Mouse (Mus musculus) frontal cortex, postnatal 14 days (tissue): ENCODE data around the gene Sphk2.

ENCODE experiments used
- DNase-seq, 2 experiments: peaks; one replicate each; pipeline ENCODE4 v3.0.0; 2022; ENCODE audit warnings: low spot score in 2 of 2

Gene Sphk2

GRCm38 (mm10) chr7:45717918-45718297, at the start of gene Sphk2:
Gene Sphk2, minus strand, starts transcription at chr7:45718002.
- DNase-seq: peak; percentile 97 to 99

GRCm38 (mm10) chr7:45767500-45767899, 49.7 kb upstream of the Sphk2 start:
- DNase-seq: no peak

- DNase-seq: no peak
These were observed 49.0 kb upstream of the Sphk2 start for GRCm38 (mm10) chr7:45766764-45767163.

- DNase-seq: no peak
These were observed 48.2 kb upstream of the Sphk2 start for GRCm38 (mm10) chr7:45765995-45766394.

- DNase-seq: no peak
These were observed 42.3 kb upstream of the Sphk2 start for GRCm38 (mm10) chr7:45760151-45760550.

GRCm38 (mm10) chr7:45759400-45759799, 41.6 kb upstream of the Sphk2 start:
- no peak for DNase-seq

- DNase-seq: no peak
These were observed 37.9 kb upstream of the Sphk2 start for GRCm38 (mm10) chr7:45755703-45756102.

GRCm38 (mm10) chr7:45750162-45750561, 32.4 kb upstream of the Sphk2 start:
- DNase-seq: no peak

- no peak for DNase-seq
These were observed 31.6 kb upstream of the Sphk2 start for GRCm38 (mm10) chr7:45749401-45749800.

- DNase-seq: no peak
These were observed 30.3 kb upstream of the Sphk2 start for GRCm38 (mm10) chr7:45748110-45748509.

- DNase-seq: no peak
These were observed 29.6 kb upstream of the Sphk2 start for GRCm38 (mm10) chr7:45747450-45747849.

- DNase-seq: no peak
These were observed 28.7 kb upstream of the Sphk2 start for GRCm38 (mm10) chr7:45746518-45746917.

- DNase-seq: peak; percentile 61 to 67
These were observed 26.6 kb upstream of the Sphk2 start for GRCm38 (mm10) chr7:45744387-45744786.

GRCm38 (mm10) chr7:45742338-45742737, 24.5 kb upstream of the Sphk2 start:
- DNase-seq: peak; percentile 58 to 70

GRCm38 (mm10) chr7:45741777-45742176, 24.0 kb upstream of the Sphk2 start:
- DNase-seq: no peak

GRCm38 (mm10) chr7:45741308-45741707, 23.5 kb upstream of the Sphk2 start:
- no peak for DNase-seq

- no peak for DNase-seq
These were observed 22.0 kb upstream of the Sphk2 start for GRCm38 (mm10) chr7:45739820-45740219.

- DNase-seq: peak in 1 of 2 experiments; percentile 68
These were observed 21.5 kb upstream of the Sphk2 start for GRCm38 (mm10) chr7:45739162-45739763.

GRCm38 (mm10) chr7:45733477-45733876, 15.7 kb upstream of the Sphk2 start:
- no peak for DNase-seq

- DNase-seq: no peak
These were observed 13.1 kb upstream of the Sphk2 start for GRCm38 (mm10) chr7:45730727-45731431.

- no peak for DNase-seq
These were observed 9.8 kb upstream of the Sphk2 start for GRCm38 (mm10) chr7:45727625-45728024.

GRCm38 (mm10) chr7:45726419-45726818, 8.6 kb upstream of the Sphk2 start:
- no peak for DNase-seq

GRCm38 (mm10) chr7:45725713-45726112, 7.9 kb upstream of the Sphk2 start, which contains the start of gene Spaca4:
Gene Spaca4, minus strand, starts transcription at chr7:45725813.
- DNase-seq: no peak
